Mouse (Mus musculus) splenic B cell, adult 2 months (primary cell): ENCODE data around the gene Garnl3.
A peak's percentile ranks its signal among the peaks of the same experiment; 100 is the strongest.

Experiments used
- DNase-seq: peaks from one replicate; pipeline ENCODE4 v3.0.0-alpha.2; 2011; ENCODE audit warnings: low read depth, low spot score
- H3K27me3 ChIP-seq: 2 replicates; pipeline ENCODE4 v1.6.1; 2012; ENCODE audit warnings: mild to moderate bottlenecking, low read length, moderate library complexity, mixed read lengths; ENCODE audit not compliant: control insufficient read depth, poor library complexity, insufficient read depth, severe bottlenecking
- H3K36me3 ChIP-seq: 2 replicates; pipeline ENCODE4 v1.6.1; 2012; ENCODE audit warnings: mild to moderate bottlenecking, low read length, moderate library complexity, mixed read lengths; ENCODE audit not compliant: control insufficient read depth, poor library complexity, insufficient read depth, severe bottlenecking

The Garnl3 gene

GRCm38 (mm10) chr2:32947454-32947853 is 184.0 kb downstream of the Garnl3 start:
- DNase-seq, result no peak
- H3K27me3 ChIP-seq, result no peaks in the 10 kb centered on the region
- H3K36me3 ChIP-seq, result no peaks in the 10 kb centered on the region

- Histone ChIP-seq H3K36me3 (peaks cover 3% of the 10 kb centered on the region), H3K27me3 (no peaks in the 10 kb centered on the region)
- no peak for DNase-seq
Measured at GRCm38 (mm10) chr2:32940483-32940882, 191.0 kb downstream of the Garnl3 start.

GRCm38 (mm10) chr2:32939418-32939817 is 192.0 kb downstream of the Garnl3 start:
- peak; percentile 79 for DNase-seq
- Histone ChIP-seq H3K27me3 (no peaks in the 10 kb centered on the region), H3K36me3 (peaks cover 3% of the 10 kb centered on the region)

GRCm38 (mm10) chr2:32938741-32939140 is 192.7 kb downstream of the Garnl3 start:
- H3K27me3 ChIP-seq, result no peaks in the 10 kb centered on the region
- DNase-seq, result no peak
- peaks cover 3% of the 10 kb centered on the region for H3K36me3 ChIP-seq
